In genomic region chr1:86144001-86144944, GRCm38 (mm10) we compare ENCODE assay signal across 11 mouse cellular contexts. TPM values are rescaled to one million over a fixed set of nuclear protein-coding genes. Genes with fewer than 3 reads are reported as not detected.
DNase-seq lines count a peak whose midpoint lies in the region; ATAC-seq and TF ChIP-seq lines count a peak whose summit lies in the region.
"Had no signal": no experiment of that assay in that cellular context is flagged by ENCODE, and none has a peak within 500 bp of the region (broad histone marks: within the 10 kb centered on the region; RNA-seq: fewer than 3 reads in every experiment).

No protein-coding gene starts in this region.

- H3K4me3 ChIP-seq in left cerebral cortex, adult 2 months: no peak overlapping the region
- H3K4me3 ChIP-seq: erythroblast, embryonic 14.5 days had no signal

- ATAC-seq in granulocyte monocyte progenitor cell, adult 5-6 weeks (replicated peaks; ENCODE audit: poor library complexity, severe bottlenecking): peak; percentile 77
- ATAC-seq in monocyte, adult 5-6 weeks (replicated peaks; ENCODE audit: insufficient number of reproducible peaks, low FRiP score, low TSS enrichment, poor library complexity, severe bottlenecking): 0 out of 2 replicates have a peak, but pooled peaks have one; percentile 40

- H3K27ac ChIP-seq in left cerebral cortex, adult 2 months: no peak overlapping the region

- intact Hi-C loops in left cerebral cortex, adult 2 months (cut with DNase I): no loop called here

- peak; percentile 12 to 14 for DNase-seq in cerebellum, postnatal 14 days
- no peak for DNase-seq in cerebellum, adult 11 months
- no peak for DNase-seq in left cerebral cortex, adult 2 months (ENCODE audit: extremely low spot score in 1 of 2, low spot score in 2 of 2)
- no peak for DNase-seq in left cerebral cortex, adult 8-10 months (ENCODE audit: low spot score in 2 of 2)
- DNase-seq in thymus, postnatal 10 days (ENCODE audit: low spot score in 2 of 2): no peak
- no peak for DNase-seq in right cerebral cortex, postnatal 36 days (ENCODE audit: low spot score in 2 of 2)
- DNase-seq: cerebellum, adult 18-20 months; right cerebral cortex, postnatal 4 days had no signal

- TF ChIP-seq CTCF in left cerebral cortex, adult 2 months (IDR thresholded peaks at IDR 0.05): peak; percentile 23

RNA-seq across cellular contexts. Expression of gene Armc9, which starts 10.3 kb away (rescaled TPM):
- 10 to 100 TPM; 36.9 to 44.8 TPM for total RNA-seq in left cerebral cortex, adult 2 months (2021)
- total RNA-seq in left cerebral cortex, adult 8-10 months (2022): 10 to 100 TPM; 36.7 to 41.4 (median 38.8) TPM
- total RNA-seq in granulocyte monocyte progenitor cell, adult 5-6 weeks (2014; fragmentation: Nextera tagmentation): 0.80 and 1.7 TPM in 2 replicates
- total RNA-seq in granulocyte monocyte progenitor cell, adult 5-6 weeks (2017): 1.2 and 3.7 TPM in 2 replicates
- 1.3 to 5.3 TPM (median 3.6 TPM) in 3 replicates for total RNA-seq in monocyte, adult 5-6 weeks (2017)

RNA-seq across cellular contexts. Expression of gene Gm21972, which starts 10.8 kb away (rescaled TPM):
- 1 to 10 TPM; 3.5 to 5.4 TPM for total RNA-seq in left cerebral cortex, adult 2 months (2021)
- 1 to 10 TPM; 2.2 to 6.9 (median 5.0) TPM for total RNA-seq in left cerebral cortex, adult 8-10 months (2022)
- 0.85 TPM in 1 of 2 replicates, not detected in the other for total RNA-seq in granulocyte monocyte progenitor cell, adult 5-6 weeks (2014; fragmentation: Nextera tagmentation)
- 5.9 and 29.9 TPM in 2 replicates for total RNA-seq in granulocyte monocyte progenitor cell, adult 5-6 weeks (2017)
- 1.1 to 17.3 TPM in 2 of 3 replicates, not detected in the other for total RNA-seq in monocyte, adult 5-6 weeks (2017)

RNA-seq across cellular contexts. Expression of gene Htr2b, which starts 32.5 kb away (rescaled TPM):
- total RNA-seq in left cerebral cortex, adult 2 months (2021): under 1 TPM in 1 of 2 experiments, not detected in 1; 0.36 TPM
- under 1 TPM in 1 of 4 experiments, not detected in 3; 0.98 TPM for total RNA-seq in left cerebral cortex, adult 8-10 months (2022)
- total RNA-seq in granulocyte monocyte progenitor cell, adult 5-6 weeks (2014; fragmentation: Nextera tagmentation): not detected in 2 replicates
- not detected in 2 replicates for total RNA-seq in granulocyte monocyte progenitor cell, adult 5-6 weeks (2017)
- total RNA-seq in monocyte, adult 5-6 weeks (2017): not detected in 3 replicates

Comparison
In these comparisons a context has a peak if more than half of its experiments do, and no peak if none do; other contexts are left out.
1. DNase-seq: peak in cerebellum, postnatal 14 days (2 of 2); none in cerebellum, adult 11 months (single experiment), left cerebral cortex, adult 2 months (0 of 2), left cerebral cortex, adult 8-10 months (0 of 2), thymus, postnatal 10 days (0 of 2) and right cerebral cortex, postnatal 36 days (0 of 2).